Mouse (Mus musculus): ENCODE measurements at regions not wholly inside any gene's neighbourhood (a gene's known extent, or its start where the extent isn't known, plus 50 kb on each side); places are given as distances from the start of the nearest gene placed in this dataset.

- no peak for DNase-seq
Measured at GRCm38 (mm10) chr11:71976724-71977481, 60.4 kb downstream of the Aipl1 start.

GRCm38 (mm10) chr11:71971351-71971750, 66.0 kb downstream of the Aipl1 start:
- DNase-seq = no peak

GRCm38 (mm10) chr11:71962306-71962705, 75.0 kb downstream of the Aipl1 start:
- DNase-seq = no peak

- no peak for DNase-seq
Measured at GRCm38 (mm10) chr11:71952533-71952932, 84.8 kb downstream of the Aipl1 start.

- no peak for DNase-seq
Measured at GRCm38 (mm10) chr11:71947161-71947560, 90.1 kb downstream of the Aipl1 start.

- no peak for DNase-seq
Measured at GRCm38 (mm10) chr11:71945098-71945413, 92.3 kb downstream of the Aipl1 start.

GRCm38 (mm10) chr11:71944398-71945097, 92.8 kb downstream of the Aipl1 start:
- peak; percentile 19 for DNase-seq

GRCm38 (mm10) chr11:71943512-71943911, 93.8 kb downstream of the Aipl1 start:
- DNase-seq = no peak

- no peak for DNase-seq
Measured at GRCm38 (mm10) chr11:71939066-71939465, 98.2 kb downstream of the Aipl1 start.

GRCm38 (mm10) chr11:71937108-71937507, 100.2 kb downstream of the Aipl1 start:
- no peak for DNase-seq

GRCm38 (mm10) chr11:71929716-71930488, 107.4 kb downstream of the Aipl1 start:
- DNase-seq = no peak

- no peak for DNase-seq
Measured at GRCm38 (mm10) chr11:71914665-71915064, 122.6 kb downstream of the Aipl1 start.

- DNase-seq = no peak
Measured at GRCm38 (mm10) chr11:71912626-71913025, 124.7 kb downstream of the Aipl1 start.

GRCm38 (mm10) chr11:71911284-71911683, 126.0 kb downstream of the Aipl1 start:
- DNase-seq = no peak

- DNase-seq = no peak
Measured at GRCm38 (mm10) chr11:71908616-71909015, 128.7 kb downstream of the Aipl1 start.

GRCm38 (mm10) chr11:71903020-71903410, 134.3 kb downstream of the Aipl1 start:
- peak; percentile 12 for DNase-seq

- peak; percentile 58 for DNase-seq
Measured at GRCm38 (mm10) chr11:71902304-71903019, 134.8 kb downstream of the Aipl1 start.

- DNase-seq = no peak
Measured at GRCm38 (mm10) chr11:71900816-71901215, 136.5 kb downstream of the Aipl1 start.

- no peak for DNase-seq
Measured at GRCm38 (mm10) chr11:71897551-71897950, 139.8 kb downstream of the Aipl1 start.

- DNase-seq = no peak
Measured at GRCm38 (mm10) chr11:71897141-71897540, 140.2 kb downstream of the Aipl1 start.

GRCm38 (mm10) chr11:71891181-71891580, 141.5 kb downstream of the Wscd1 start:
- no peak for DNase-seq

- no peak for DNase-seq
Measured at GRCm38 (mm10) chr11:71889161-71889560, 139.4 kb downstream of the Wscd1 start.

- no peak for DNase-seq
Measured at GRCm38 (mm10) chr11:71887211-71887610, 137.5 kb downstream of the Wscd1 start.

All from right cerebral cortex, postnatal 4 days (tissue).